Mouse (Mus musculus): ENCODE measurements at regions not wholly inside any gene's neighbourhood (a gene's known extent, or its start where the extent isn't known, plus 50 kb on each side); places are given as distances from the start of the nearest gene placed in this dataset.

DNA sequence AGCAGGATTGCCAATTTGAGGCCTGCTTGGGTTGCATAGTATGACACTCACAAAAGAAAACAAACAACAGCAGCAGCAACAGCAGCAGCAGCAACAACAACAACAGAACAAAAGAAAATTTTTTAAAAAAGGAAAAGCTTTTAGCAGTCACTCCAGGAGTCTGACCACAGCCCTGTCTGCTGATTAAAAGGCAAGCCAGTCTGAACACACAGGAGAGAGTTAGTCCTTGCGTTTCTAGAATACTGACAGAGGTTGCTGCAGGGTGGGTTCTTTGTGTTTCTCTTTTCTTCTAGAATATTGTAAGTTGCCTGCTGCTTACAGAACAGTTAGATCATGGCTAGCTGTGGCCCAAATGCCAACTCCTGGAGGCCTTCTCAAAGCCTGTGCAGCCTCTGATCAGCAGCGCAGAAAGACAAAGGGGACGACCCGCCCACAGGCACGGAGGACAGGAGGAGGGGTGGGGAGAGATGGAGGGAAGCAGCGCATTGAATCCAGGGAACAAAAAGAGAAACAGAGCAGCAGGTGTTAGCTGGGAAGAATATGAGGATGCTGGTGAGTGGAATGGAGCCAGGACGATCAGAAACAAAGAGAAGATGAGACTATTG is 55.2 kb upstream of the Zc3h12c start:
- Histone ChIP-seq H3K36me3 (no peaks in the 10 kb centered on the region), H3K9ac (no peak overlapping the region), H3K4me3 (no peak overlapping the region), H3K4me2 (no peak overlapping the region), H3K4me1 (no peaks in the 10 kb centered on the region), H3K9me3 (no peaks in the 10 kb centered on the region), H3K27ac (no peak overlapping the region), H3K27me3 (no peaks in the 10 kb centered on the region)
- WGBS: 21% methylated on average over 7 of the region's 7 CpGs
- ATAC-seq (ENCODE audit: insufficient number of reproducible peaks, insufficient read depth, low FRiP score, low TSS enrichment, low read depth): no peak
